Mouse (Mus musculus): ENCODE data around the gene Tlnrd1. TPM values are rescaled to one million over a fixed set of nuclear protein-coding genes. Genes with fewer than 3 reads are reported as not detected.

Gene Tlnrd1
- total RNA-seq, 2 experiments from 2014 or later, result 13.5 to 14.9 TPM

DNA sequence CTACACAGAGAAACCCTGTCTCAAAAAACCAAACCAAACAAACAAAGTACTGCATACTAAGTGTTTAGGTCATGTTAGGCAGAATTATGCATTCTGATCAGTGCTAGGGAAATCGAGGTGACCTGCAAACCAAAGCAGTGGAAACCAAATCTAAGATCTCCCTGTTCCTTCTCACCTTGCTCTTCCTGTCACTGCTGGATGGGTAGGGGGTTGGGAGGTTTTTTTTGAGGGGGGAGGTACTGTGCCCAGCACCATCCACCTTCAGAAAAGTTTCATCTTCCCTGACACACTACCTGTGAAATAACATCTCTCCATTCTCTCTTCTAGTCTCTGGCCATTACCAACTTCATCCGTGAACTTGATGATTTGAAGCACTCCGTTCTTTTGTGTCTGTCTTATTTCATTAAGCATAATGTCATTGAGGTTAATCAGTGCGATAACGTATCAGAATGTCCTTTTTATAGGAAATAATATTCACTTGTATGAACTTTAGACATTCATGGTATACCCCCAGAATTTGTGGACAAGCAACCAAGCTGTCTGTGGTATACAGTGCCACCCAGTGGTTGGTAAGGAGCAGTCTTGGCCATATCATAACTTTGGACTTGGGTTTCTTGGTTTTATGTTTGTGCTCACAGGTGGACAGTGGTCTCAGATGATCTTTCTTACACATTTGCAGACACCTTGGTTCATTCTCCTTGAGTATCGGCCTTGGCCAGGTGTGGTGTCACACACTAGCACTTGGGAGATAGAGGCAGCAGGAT is 2.4 kb upstream of the Tlnrd1 start:
- DNase-seq, result peak; percentile 14 to 39
- intact Hi-C loops (cut with DNase I), result loop anchor here (5.0 kb wide), 2 partner anchors 189 to 319 kb away; no protein-coding TSS in a partner anchor

DNA sequence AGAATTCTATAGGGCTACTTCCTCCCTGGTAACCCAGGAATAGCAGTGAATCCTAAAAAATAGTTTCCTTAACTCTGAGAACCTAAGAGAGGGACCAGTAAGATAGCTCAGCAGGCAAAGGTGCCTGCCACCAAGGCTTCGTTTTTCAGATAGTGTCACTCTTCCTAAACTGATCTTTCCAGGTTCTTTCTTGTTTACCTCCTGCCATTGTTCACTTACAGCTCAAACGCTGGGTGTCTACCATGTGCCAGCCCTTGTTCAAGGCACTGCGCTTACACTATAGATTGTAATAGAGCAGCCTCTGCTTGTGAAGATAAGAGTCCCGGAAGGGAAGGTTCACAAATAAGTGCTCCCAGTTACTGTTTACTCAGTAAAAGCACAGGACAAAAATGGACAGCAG is 1.7 kb upstream of the Tlnrd1 start:
- no peak for DNase-seq
- intact Hi-C loops (cut with DNase I), result loop anchor here (5.0 kb wide), 2 partner anchors 189 to 319 kb away; no protein-coding TSS in a partner anchor

DNA sequence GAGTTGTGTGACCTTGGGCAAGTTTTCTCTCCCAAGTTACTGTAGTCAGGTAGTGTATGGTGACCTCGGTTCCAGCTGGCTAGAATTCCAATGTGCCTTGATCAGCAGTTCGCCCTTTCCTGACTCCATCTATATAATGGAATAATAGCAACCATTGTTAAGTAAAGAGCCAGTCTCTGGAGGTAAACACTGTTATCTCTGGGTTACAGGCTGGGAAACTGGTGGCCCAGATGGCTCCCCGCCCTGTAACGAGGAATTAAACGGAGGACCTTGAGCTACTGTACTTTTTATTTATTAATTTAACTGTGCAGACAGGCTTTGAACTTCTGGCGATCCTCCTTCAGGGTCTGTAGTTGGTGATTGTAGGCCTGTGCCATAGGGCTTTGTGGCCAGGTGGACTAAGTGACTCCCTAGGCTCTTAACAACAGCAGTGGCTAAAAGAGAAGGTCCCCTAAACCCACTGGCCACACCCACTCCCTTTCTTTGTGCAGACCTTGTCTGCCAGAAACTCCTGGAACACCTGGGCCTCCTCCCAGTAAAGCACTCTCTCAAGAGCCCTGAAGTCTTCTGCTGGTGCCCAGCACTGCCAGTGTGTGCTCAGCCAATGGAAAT is 922 bp upstream of the Tlnrd1 start:
- intact Hi-C loops (cut with DNase I), result loop anchor here (5.0 kb wide), 3 partner anchors 188 to 318 kb away; no protein-coding TSS in a partner anchor
- DNase-seq, result peak in 1 of 2 experiments; percentile 8

DNA sequence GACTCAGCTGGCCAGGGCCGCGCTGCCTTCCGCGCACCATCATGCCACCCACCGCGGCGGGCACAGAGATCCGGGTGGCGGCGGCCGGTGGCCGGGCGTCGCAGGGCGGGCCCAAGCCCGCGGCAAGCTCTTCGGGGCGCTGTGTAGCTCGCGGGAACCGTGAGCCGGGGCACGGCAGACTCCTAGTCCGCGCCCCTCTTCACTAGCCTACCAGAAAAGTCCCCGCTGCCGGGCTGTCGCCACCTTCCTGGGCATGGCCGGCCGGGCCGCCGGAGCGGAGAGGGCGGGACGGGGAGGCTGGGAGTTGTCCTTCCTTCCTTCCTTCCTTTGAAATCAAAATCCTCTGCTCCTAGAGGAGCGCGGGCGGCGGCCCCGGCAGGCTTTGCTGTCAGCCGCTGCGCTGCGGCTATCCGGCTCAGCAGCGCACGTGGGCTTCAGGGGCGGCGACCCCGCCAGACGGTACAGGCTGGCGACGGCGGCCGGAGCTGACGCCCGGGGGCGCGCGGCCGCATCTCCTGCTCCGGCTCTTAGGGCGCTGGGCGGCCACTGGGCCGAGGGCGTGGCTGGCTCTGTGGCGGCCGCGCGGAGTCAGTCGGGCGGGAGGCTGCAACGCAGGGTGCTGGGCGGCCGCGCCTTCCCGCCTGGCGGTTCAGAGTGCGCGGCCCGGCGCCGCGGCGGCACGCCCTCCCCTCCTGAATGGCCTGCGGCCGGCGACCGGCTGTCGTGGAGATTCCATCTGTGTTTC is 657 bp downstream of the Tlnrd1 start:
- intact Hi-C loops (cut with DNase I), result loop anchor here (1.0 to 5.0 kb wide), 2 partner anchors 74 to 216 kb away; no protein-coding TSS in a partner anchor
- peak; percentile 78 to 84 for DNase-seq

DNA sequence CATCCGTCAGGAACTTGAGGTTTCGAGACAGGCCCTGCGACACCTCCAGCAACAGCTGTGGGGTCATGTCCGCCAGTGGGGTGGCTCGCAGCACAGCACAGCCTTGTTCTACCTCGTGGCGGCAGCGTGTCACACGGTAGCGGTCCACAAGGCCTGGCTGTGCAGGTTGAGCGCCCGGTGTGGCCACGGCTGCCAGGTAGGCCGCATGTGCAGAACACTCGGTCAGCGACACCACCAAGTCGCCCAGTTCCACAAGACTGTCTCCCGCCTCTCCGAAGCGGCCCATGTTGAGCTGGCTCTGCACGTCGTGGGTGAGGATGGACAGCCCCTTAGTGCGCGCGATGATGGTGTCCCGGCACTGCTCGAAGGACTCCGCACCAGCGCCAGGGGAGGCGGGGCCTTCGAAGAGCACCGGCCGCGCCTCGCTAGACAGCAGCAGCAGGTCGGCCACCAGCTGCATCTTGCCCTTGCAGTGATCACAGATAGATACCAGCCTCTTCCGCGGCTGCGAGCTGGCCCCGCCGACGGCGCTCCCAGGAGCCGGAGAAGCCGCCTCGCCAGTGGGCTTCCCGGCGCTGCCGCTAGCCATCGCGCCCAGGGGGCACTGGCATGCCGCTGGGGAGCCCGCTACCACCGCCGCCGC is 1.4 kb downstream of the Tlnrd1 start:
- intact Hi-C loops (cut with DNase I), result loop anchor here (1.0 to 5.0 kb wide), 2 partner anchors 73 to 215 kb away; no protein-coding TSS in a partner anchor
- peak; percentile 72 to 73 for DNase-seq

DNA sequence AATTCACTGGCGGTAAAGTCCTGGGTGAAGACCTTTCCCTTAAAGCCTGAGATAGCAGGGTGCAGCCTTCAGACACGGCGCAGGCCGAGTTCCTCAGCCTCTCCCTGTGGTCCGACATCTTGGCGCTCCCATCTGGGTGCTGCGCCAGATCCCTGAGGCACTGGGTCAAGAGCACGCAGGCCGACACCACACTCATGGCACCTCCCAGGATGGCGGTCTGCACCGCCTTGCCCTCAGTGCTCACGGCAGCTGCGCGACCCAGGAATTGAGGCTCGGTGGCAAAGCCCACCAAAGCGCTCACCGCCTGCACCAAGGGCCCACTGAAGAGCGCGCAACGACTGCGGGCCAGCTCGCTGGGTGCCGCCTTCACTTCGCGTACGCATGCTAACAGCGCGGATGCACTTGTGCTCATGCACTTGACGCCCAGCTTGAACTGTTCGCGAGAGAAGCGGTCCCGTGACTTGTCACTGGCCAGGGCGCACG is 1.9 kb downstream of the Tlnrd1 start:
- peak; percentile 40 to 43 for DNase-seq

DNA sequence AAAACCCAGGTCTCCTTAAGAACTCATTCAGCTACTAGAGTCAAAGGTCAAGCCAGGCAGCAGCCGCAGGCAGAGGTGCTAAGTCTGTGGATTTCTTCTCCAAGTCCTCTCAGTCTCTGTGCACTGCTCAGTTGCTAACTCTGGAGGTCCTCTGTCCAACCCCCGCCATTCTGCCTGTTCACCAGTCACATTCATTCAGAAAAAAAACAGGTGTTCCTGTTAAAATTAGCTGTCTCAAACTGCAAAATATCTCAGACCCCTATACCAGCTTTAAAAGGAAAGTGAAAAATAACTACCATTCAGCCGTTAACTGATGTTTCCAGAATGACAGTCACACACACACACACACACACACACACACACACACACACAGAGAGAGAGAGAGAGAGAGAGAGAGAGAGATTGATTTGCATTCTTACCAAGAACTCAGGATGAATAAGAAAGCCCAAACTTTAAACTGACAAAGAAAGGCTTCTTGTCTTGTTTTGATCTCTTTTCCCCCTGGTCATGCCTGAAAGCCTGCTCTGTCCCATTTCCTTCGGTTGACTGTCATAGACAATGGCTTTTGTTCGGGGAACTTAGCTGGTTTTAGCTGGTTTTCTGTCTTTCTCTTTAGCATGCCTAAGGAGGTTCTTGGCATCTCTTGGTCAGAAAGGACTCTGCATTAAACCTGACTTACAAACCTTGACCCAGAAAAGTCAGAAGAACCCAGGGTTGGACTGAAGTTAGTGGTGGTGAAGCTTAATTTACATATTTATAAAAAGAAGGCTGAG is 5.2 kb downstream of the Tlnrd1 start:
- intact Hi-C loops (cut with DNase I), result no loop called here
- DNase-seq, result no peak

More for the DNA sequence above, 1.9 kb downstream of the Tlnrd1 start:
- intact Hi-C loops (cut with DNase I), result loop anchor here (5.0 kb wide), 1 partner anchor 215 kb away; no protein-coding TSS in a partner anchor

DNA sequence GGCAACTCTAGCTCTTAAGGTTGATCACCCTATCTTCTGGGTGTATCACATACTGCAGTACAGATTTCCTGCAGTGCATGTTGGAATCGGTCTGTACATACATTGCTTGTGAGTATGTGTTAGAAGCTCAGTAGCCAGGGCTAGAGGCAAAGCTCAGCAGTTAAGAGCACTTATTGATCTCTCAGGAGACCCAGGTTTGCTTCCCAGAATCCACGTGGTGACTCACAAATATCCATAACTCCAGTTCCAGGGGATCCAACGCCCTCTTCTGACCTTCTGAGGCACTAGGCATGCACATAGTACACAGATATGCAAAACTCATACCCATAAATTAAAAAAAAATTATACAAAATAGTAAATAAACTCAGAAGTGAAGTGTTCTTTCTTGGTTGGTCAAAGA is 7.0 kb downstream of the Tlnrd1 start:
- no peak for DNase-seq
- intact Hi-C loops (cut with DNase I), result no loop called here

DNA sequence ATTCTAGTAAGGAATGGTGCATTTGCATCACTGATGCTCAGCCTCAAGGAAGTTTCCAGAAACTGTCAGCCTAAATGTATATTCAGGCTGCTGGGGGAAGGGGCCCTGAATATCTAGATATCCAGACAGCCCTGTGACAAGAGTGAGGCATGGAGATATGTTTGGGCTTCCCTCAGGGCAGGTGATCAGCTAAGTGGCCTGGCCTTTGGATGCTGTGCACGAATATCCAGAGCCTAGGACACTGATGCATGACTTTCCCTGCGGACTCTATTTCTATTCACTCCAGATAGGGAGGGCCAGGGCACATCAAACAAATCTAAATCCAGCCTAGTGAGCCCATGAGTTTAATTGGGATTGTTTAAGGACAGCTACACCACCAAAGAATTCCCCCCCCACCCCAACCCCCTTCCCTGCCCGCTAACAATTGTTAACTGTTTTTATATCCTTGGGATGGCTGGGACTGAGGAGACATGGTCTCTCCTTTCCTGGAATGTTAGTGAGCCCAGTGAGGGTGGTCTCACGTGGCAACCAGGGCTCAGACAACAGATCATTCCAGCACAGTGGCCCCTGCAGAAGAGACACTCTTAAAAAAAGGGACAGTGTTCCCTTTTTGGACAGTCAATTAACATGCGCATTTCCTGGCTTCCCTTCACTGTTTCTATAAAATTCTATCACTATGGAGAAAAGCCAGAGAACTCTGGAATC is 14.1 kb downstream of the Tlnrd1 start:
- intact Hi-C loops (cut with DNase I), result no loop called here
- no peak for DNase-seq

DNA sequence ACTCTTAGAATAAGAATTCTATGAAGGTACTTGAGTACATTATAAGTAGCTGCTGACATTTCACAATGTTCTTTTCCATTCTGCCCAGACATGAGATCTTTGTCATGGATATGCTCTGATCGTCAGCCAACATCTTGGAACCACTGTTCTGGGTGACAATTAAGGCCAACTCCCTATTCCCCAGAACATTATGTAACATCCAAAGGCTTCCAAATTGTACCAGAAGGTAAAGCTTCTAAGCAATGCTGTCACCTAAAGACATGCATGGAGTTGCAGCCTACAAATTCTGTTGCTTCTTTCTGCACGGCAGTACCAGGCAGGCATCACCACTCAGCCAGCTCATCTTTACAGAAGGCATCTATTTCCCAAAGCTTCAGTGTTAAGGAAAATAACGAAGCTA is 15.9 kb downstream of the Tlnrd1 start:
- no peak for DNase-seq
- intact Hi-C loops (cut with DNase I), result no loop called here

DNA sequence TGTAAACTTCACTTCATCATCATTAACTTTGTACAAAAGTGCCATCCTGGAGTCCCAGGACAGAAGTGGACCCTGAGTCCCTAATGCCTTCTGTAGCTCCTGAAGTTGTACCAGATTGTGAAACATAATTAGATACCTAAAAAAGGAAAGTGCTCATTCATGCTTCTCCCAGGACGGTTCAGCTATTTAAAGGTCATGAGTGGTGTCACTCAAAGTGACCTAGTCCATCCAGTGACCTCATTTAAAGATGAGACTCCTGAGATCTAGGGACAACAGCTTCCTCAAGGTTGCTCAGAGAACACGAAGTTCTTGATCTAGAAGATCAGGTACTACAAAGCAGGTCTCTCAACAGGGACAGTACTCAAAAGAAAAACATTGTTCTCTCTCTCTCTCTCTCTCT is 20.6 kb downstream of the Tlnrd1 start:
- intact Hi-C loops (cut with DNase I), result no loop called here
- DNase-seq, result no peak

DNA sequence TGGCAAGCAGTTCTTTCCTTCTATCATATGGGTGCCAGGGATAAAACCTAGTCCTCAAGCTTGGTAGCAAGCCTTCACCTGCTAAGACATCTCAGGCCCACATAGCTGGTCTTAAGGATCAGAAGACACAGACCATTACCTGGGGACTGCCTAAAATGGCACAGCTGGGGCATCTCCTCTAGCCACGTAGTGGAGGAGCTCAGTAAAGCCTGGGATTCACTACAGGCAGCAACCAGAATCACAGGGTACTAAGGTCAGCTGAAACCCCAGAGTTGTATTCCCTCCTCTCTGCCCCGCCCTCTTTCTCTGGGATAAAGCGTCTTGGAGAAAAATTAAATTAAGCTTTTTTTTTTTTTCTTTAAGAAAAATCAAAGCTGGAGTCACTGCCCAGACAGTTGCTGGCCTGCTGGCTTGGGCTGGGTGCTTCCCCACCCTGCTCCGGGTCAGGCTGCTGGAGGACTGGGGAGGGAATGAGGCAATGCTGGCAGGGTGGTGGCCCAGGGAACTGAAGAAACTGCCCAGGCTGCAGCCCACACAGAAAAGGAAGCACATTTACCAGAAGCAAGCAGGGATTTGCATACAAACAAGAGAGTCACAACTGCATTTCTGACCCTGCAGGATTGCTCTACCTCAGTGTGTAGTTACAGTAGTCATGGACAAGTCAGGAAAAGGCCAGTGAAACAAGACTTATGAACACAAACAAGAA is 24.6 kb downstream of the Tlnrd1 start:
- intact Hi-C loops (cut with DNase I), result no loop called here
- DNase-seq, result peak; percentile 61 to 65

DNA sequence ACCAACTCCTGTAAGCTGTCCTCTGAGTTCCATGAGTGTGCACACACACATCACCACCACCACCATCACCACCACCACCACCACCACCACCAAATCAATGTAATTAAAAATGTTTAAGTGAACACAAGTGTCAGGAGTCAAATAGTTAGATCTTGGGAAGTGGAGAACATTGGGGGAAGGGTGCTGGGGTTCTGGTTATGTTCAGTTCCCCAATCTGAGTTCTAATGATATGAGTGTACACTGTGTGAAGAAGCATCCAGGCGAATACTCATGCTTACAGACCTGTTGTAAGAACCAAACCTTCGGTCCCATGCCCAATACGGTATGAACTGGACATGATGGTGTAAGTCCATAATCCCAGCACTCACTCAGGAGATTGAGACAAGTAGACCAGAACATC is 26.2 kb downstream of the Tlnrd1 start:
- intact Hi-C loops (cut with DNase I), result no loop called here
- DNase-seq, result no peak

DNA sequence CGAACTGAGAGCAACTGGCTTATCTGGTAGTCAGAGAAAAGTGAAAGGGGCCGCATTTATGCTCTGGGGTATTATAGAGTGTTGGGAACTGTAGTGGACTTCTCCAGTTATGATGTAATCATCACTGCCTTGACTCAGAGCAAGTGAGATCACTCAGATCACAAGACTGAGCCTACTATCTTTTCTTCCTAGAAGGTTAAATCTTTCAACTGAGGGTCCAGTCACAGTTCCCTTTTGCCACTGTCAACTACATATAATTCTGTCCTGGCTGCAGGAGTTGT is 27.0 kb downstream of the Tlnrd1 start:
- no peak for DNase-seq
- intact Hi-C loops (cut with DNase I), result no loop called here

DNA sequence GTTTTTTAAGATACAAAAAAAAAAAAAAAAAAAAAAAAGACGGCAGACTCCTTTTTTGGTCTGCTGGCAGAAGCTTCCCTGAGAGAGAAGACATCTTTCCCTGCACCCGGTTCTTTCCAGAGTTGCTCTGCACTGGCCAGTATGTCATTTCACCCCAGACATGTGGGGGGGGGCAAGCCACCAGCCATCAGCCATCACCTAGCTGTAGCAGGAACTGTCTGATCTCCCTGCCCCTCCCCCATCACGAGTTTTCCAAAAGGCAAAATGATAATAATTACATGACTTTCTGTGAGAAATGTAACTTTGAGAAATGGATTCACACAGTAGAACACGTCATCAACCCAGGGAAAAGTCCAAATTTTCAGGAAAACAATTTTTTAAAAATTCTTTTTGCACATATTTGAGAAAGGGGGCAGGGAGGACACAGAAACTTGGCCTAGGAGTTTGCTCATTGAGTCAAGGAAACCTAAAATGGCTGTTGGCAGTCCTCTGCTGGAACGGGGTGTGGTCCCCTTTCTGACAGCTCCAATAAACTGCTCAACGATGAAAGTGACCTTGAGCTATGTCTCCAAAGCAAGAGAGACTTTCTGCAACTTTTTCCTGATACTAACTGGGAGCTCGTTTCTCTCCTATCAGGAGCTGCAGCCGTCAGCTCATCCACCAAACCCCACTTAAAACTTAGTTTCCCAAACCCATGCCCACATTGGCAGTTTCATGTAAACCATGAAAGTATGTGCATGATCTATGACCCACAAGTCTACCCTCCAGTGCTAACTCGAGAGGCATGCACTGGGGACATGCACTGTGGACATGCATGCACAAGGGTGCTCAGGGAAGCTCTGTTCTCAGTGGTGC is 27.5 kb downstream of the Tlnrd1 start:
- peak; percentile 21 to 36 for DNase-seq
- intact Hi-C loops (cut with DNase I), result no loop called here

DNA sequence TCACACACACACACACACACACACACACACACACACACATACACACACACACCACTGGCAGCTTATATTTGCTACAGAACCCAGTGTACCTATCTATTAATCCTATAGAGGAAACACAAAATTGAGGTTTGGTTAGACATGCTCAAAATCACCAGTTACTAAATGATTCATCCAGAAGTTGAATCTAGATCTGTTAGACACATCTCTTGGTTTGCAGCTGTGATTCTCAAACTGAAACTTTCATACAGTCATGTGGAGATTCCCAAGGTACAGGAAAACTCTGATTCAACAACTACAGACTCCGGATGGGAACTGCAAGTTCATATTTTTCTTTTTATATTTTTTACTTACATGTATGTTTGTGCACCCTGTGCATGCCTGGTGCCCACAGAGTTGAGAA is 28.9 kb downstream of the Tlnrd1 start:
- no peak for DNase-seq
- intact Hi-C loops (cut with DNase I), result no loop called here

Measured in heart, postnatal 14 days (tissue).